Mouse (Mus musculus): Measurements from ENCODE around the gene Nectin3.

Gene Nectin3

DNA sequence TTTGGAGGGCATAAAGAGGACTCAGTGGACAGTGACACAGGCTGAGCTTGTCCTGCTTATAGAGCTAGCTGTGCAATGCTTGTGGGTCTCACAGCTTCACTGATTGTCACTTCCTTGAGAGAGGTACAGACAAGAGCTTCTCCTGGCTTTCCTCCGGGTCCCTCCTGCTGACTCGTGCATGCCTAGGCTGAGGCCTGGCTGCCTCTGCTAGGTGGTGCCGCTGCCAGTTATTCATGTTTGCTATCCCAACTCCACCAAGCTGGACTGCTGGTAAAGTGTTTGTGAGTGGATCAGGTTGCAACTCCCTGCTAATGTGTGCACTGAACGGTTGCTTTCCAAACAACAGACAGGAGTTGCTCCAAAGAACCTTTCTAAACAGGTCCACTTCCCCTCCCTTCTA is 5.7 kb upstream of the Nectin3 start:
- H3K4me3 ChIP-seq (replicated peaks; ENCODE audit: low read length): no peak overlapping the region
- H3K36me3 ChIP-seq (ENCODE audit: insufficient read depth, low read length): no peaks in the 10 kb centered on the region
- H3K27me3 ChIP-seq (ENCODE audit: insufficient read depth, low read length): no peaks in the 10 kb centered on the region
- H3K4me1 ChIP-seq (replicated peaks; ENCODE audit: low read depth, low read length): peaks cover 52% of the 10 kb centered on the region
- no peaks in the 10 kb centered on the region for H3K9me3 ChIP-seq (ENCODE audit: low read length)
- TF ChIP-seq CTCF (conservative IDR thresholded peaks at IDR 0.05; ENCODE audit: low read length): no peak
- no peak for TF ChIP-seq POU5F1 (IDR thresholded peaks at IDR 0.05; ENCODE audit: borderline replicate concordance, low read length)
- no peak for TF ChIP-seq NANOG (IDR thresholded peaks at IDR 0.05; ENCODE audit: borderline replicate concordance, low read length)

DNA sequence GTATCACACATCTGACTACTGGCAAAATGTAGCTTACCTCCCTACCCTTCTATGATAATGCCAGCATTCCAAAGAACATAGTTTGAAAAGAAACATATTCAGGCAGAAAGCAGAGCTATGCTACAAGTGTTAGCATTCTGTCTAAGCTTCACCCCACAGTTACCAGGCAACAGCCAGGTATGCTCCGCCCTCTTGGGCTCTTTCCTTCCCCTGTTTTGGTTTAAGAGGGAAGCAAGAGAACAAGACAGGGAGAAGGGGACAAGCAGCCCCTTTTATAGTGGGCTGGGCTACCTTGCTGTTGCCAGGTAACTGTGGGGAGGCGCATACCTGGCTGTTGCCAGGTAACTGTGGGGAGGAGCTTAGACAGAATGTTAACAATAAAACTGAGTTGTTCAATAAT is 4.0 kb upstream of the Nectin3 start:
- TF ChIP-seq POU5F1 (IDR thresholded peaks at IDR 0.05; ENCODE audit: borderline replicate concordance, low read length) (no peak), CTCF (conservative IDR thresholded peaks at IDR 0.05; ENCODE audit: low read length) (no peak), NANOG (IDR thresholded peaks at IDR 0.05; ENCODE audit: borderline replicate concordance, low read length) (no peak)
- Histone ChIP-seq H3K4me1 (replicated peaks; ENCODE audit: low read depth, low read length) (peaks cover 64% of the 10 kb centered on the region), H3K4me3 (replicated peaks; ENCODE audit: low read length) (no peak overlapping the region), H3K9me3 (ENCODE audit: low read length) (no peaks in the 10 kb centered on the region), H3K36me3 (ENCODE audit: insufficient read depth, low read length) (no peaks in the 10 kb centered on the region), H3K27me3 (ENCODE audit: insufficient read depth, low read length) (no peaks in the 10 kb centered on the region)

DNA sequence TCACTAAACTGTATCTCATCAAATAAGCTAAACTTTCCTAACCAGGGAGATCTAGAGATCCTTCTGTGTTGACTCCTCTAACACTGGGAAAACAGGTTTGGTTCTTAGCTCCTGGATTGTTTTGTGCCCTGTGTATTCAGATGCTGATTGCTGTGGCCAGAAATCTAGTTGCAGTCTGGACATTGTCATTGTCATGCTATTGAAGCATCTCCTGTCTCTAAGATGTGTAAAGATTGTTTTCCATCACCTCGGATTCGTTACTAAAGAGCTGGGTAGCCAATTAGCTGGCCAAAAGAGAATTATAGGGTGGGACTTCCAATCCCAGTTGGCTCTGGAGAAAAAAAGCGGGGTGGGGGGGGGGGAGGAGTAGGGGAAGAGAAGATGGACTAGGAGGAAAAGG is 2.4 kb upstream of the Nectin3 start:
- H3K4me1 ChIP-seq (replicated peaks; ENCODE audit: low read depth, low read length): peaks cover 61% of the 10 kb centered on the region
- 0 out of 2 replicates have a peak overlapping the region, but pooled peaks have one; percentile 27 for H3K4me3 ChIP-seq (replicated peaks; ENCODE audit: low read length)
- no peaks in the 10 kb centered on the region for H3K9me3 ChIP-seq (ENCODE audit: low read length)
- no peaks in the 10 kb centered on the region for H3K27me3 ChIP-seq (ENCODE audit: insufficient read depth, low read length)
- TF ChIP-seq NANOG (IDR thresholded peaks at IDR 0.05; ENCODE audit: borderline replicate concordance, low read length) (peak; percentile 97), CTCF (conservative IDR thresholded peaks at IDR 0.05; ENCODE audit: low read length) (no peak), POU5F1 (IDR thresholded peaks at IDR 0.05; ENCODE audit: borderline replicate concordance, low read length) (peak; percentile 90)
- no peaks in the 10 kb centered on the region for H3K36me3 ChIP-seq (ENCODE audit: insufficient read depth, low read length)

DNA sequence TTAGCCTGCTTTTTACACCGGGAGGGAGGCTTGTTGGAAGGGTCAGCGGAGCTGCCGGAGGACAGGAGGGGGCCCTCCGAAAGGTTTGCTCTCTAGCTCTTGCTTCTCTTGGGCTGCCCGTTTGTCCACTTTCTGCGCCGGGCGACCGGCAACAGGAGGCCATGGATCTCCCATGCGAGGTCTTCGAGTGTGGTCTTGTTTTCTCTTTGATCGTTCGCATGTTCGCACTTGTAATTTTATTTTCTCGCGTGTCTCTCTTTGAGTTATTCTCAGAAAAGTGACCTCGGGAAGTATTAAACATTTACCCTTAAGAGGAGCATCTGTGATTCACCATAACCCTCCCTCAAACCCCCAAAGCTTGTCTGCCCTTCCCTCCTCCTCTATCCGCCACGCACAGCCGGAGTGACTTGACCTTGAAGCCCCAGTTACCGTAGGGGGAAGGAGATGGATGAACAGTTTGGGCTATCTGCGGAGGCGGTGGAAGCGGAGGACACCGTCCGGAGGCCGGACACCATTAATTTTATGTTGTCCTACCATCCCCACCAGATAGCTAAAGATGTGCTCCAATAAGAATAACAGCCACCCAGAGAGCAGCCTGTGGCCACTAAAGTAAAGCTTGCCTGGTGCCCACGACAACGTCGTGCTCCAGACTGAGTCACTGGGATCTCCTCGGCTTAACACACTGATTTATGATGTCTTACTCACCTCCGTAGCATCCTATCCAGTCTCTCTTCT is 472 bp downstream of the Nectin3 start:
- TF ChIP-seq POU5F1 (IDR thresholded peaks at IDR 0.05; ENCODE audit: borderline replicate concordance, low read length): no peak
- TF ChIP-seq CTCF (conservative IDR thresholded peaks at IDR 0.05; ENCODE audit: low read length): no peak
- TF ChIP-seq NANOG (IDR thresholded peaks at IDR 0.05; ENCODE audit: borderline replicate concordance, low read length): no peak
- Histone ChIP-seq H3K4me3 (replicated peaks; ENCODE audit: low read length) (peak overlapping the region; percentile 94), H3K36me3 (ENCODE audit: insufficient read depth, low read length) (no peaks in the 10 kb centered on the region), H3K27me3 (ENCODE audit: insufficient read depth, low read length) (no peaks in the 10 kb centered on the region), H3K4me1 (replicated peaks; ENCODE audit: low read depth, low read length) (peaks cover 70% of the 10 kb centered on the region), H3K9me3 (ENCODE audit: low read length) (no peaks in the 10 kb centered on the region)

DNA sequence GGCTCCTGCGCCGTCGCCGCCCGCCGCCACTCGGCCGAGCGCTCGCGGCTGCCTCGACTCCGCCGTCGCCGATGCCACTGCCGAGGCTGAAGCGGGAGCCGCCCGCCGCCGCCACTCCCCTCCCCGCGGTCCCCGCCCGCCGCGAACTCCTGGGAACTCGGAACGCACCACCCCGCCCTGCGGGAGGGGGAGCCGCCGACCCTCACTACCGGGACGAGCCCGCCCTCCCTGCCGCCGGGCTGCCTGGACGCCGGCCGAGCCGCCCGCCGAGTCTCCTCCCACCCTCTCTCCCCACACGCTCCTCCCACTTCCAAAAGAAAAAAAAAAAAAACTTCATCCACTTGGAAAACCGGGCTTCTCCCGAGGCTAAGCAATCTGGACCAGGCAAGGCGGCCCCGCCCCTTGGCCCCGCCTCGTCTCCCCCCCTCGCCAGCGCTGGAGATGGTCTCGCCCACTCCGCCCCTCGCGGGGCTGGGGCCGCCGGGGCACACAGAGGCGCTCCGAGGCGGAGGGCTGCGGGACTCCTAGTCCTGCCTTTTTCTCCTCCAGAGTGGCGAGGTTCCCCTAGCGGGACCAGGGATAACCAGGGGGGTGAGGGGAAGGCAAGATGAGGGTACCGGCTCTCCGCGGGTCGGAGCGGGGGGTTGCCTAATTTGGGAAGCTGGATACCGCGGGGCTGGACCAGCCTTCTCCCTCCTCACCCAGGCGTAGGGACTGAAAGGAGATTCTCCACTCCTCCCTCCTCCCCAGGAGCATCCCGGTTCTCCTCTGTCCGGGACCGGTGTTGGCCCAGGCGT is 1.2 kb downstream of the Nectin3 start:
- peak overlapping the region; percentile 94 for H3K4me3 ChIP-seq (replicated peaks; ENCODE audit: low read length)
- H3K9me3 ChIP-seq (ENCODE audit: low read length): no peaks in the 10 kb centered on the region
- H3K36me3 ChIP-seq (ENCODE audit: insufficient read depth, low read length): peaks cover under 1% of the 10 kb centered on the region; the same call in 1 of the 2 replicates
- TF ChIP-seq CTCF (conservative IDR thresholded peaks at IDR 0.05; ENCODE audit: low read length) (no peak), POU5F1 (IDR thresholded peaks at IDR 0.05; ENCODE audit: borderline replicate concordance, low read length) (no peak)
- peaks cover 62% of the 10 kb centered on the region for H3K4me1 ChIP-seq (replicated peaks; ENCODE audit: low read depth, low read length)
- no peaks in the 10 kb centered on the region for H3K27me3 ChIP-seq (ENCODE audit: insufficient read depth, low read length)

DNA sequence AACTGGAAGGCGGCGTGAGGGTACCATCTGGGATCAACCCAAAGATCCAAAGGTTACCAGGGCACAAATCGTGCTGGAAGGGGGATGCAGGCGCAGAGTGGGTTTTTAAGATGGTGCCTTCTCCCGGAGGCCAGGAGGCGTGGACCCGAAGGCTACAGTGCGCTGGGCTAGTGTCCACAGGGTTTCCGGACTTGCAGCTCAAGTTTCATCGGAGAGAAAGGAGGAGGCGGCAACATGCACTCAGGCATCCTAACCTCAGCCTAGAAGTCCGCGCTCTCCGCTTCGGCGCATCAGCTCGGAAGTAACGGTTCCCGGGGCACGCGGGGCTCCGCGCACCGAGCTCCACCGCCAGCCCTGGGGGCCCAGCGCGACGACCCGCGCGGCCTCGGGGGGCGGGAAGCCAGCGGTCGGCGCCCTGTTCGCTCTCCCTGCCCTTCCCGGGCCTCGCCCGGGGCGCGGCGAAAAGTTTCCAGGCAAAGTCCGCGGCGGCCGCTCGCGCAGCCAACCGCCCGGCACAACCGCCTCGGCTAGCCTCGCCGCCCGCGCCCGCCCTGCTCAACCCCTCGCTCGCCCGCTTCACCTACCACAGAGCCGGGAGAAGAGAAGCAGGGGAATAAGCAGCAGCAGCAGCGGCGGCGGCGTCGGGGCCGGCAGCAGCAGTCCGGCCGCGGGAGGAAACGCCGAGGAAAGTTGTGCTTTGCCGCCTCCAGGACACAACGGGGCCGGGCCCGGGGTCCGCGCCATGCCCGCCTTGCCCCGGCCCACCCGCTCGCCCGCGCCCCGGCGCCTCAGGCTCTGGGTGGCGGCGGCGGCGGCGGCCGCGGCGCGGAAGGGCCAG is 2.1 kb downstream of the Nectin3 start:
- Histone ChIP-seq H3K36me3 (ENCODE audit: insufficient read depth, low read length) (peaks cover 4% of the 10 kb centered on the region; the same call in 1 of the 2 replicates), H3K27me3 (ENCODE audit: insufficient read depth, low read length) (no peaks in the 10 kb centered on the region), H3K4me1 (replicated peaks; ENCODE audit: low read depth, low read length) (peaks cover 54% of the 10 kb centered on the region), H3K4me3 (replicated peaks; ENCODE audit: low read length) (peak overlapping the region; percentile 94), H3K9me3 (ENCODE audit: low read length) (no peaks in the 10 kb centered on the region)
- TF ChIP-seq POU5F1 (IDR thresholded peaks at IDR 0.05; ENCODE audit: borderline replicate concordance, low read length): no peak
- TF ChIP-seq NANOG (IDR thresholded peaks at IDR 0.05; ENCODE audit: borderline replicate concordance, low read length): no peak
- TF ChIP-seq CTCF (conservative IDR thresholded peaks at IDR 0.05; ENCODE audit: low read length): no peak

DNA sequence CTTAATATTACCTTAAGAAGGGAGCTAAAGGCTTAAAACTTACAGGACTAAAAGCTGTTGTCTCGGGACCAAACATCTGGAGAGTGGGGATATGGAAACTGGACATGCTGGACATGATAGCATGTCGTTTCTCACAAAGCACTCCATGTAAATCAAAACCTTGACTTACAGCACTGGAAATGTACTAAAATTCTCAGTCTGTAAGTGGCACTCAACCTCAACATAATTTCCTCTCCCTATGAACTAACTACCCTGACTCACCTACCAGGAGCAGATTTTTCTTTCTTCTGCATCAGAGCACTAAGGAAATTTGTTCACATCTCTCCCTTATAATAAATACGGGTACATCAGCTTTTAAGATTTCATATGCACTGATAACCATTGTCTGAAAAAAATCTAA is 3.1 kb downstream of the Nectin3 start:
- TF ChIP-seq POU5F1 (IDR thresholded peaks at IDR 0.05; ENCODE audit: borderline replicate concordance, low read length): no peak
- TF ChIP-seq CTCF (conservative IDR thresholded peaks at IDR 0.05; ENCODE audit: low read length): no peak
- TF ChIP-seq NANOG (IDR thresholded peaks at IDR 0.05; ENCODE audit: borderline replicate concordance, low read length): no peak
- H3K9me3 ChIP-seq (ENCODE audit: low read length): no peaks in the 10 kb centered on the region
- H3K4me3 ChIP-seq (replicated peaks; ENCODE audit: low read length): peak overlapping the region; percentile 94
- H3K27me3 ChIP-seq (ENCODE audit: insufficient read depth, low read length): no peaks in the 10 kb centered on the region
- peaks cover 56% of the 10 kb centered on the region for H3K4me1 ChIP-seq (replicated peaks; ENCODE audit: low read depth, low read length)
- peaks cover 4% of the 10 kb centered on the region; the same call in 1 of the 2 replicates for H3K36me3 ChIP-seq (ENCODE audit: insufficient read depth, low read length)
